Mouse (Mus musculus) left cerebral cortex, adult 2 months (tissue): ENCODE measurements around the gene Ankrd13a. TPM values are rescaled to one million over a fixed set of nuclear protein-coding genes. Genes with fewer than 3 reads are reported as not detected.
"Not testable (repeated sequence)": the region's sequence is repeated elsewhere in the genome, so short reads cannot be mapped to it uniquely, and the experiment has no call there.

Experiments
- DNase-seq, 2 experiments: peaks; one replicate each; pipeline ENCODE4 v3.0.0; 2021 to 2022; ENCODE audit warnings: low spot score in 2 of 2, mixed read lengths in 1 of 2; ENCODE audit errors: extremely low spot score in 1 of 2
- H3K27ac ChIP-seq: fragments of 200-600 bp; 2 replicates; pipeline ENCODE4 v1.8.1; 2022
- H3K4me3 ChIP-seq: fragments of 200-600 bp; 2 replicates; pipeline ENCODE4 v1.8.1; 2022
- CTCF ChIP-seq: fragments of 200-600 bp; IDR thresholded peaks from 2 replicates; pipeline ENCODE4 v1.8.1; 2022; ENCODE audit warnings: antibody characterized with exemption, mild to moderate bottlenecking, moderate library complexity
- intact Hi-C: fragments of 180-260 bp; cut with DNase I; formaldehyde crosslinking; loops from one replicate; pipeline ENCODE4 v1.15.1; 2025
- microRNA-seq, 2 experiments: library from miRNA; unstranded; fragments of <30 nt; microRNA quantifications; one replicate each; pipeline ENCODE4 v1.2.0; 2021
- total RNA-seq, 2 experiments: library from RNA; stranded (reverse); gene quantifications; 2 replicates each; pipeline ENCODE4 v1.2.3; 2021

Gene Ankrd13a
- total RNA-seq, 2 experiments from 2014 or later = 31.0 to 38.8 TPM

DNA sequence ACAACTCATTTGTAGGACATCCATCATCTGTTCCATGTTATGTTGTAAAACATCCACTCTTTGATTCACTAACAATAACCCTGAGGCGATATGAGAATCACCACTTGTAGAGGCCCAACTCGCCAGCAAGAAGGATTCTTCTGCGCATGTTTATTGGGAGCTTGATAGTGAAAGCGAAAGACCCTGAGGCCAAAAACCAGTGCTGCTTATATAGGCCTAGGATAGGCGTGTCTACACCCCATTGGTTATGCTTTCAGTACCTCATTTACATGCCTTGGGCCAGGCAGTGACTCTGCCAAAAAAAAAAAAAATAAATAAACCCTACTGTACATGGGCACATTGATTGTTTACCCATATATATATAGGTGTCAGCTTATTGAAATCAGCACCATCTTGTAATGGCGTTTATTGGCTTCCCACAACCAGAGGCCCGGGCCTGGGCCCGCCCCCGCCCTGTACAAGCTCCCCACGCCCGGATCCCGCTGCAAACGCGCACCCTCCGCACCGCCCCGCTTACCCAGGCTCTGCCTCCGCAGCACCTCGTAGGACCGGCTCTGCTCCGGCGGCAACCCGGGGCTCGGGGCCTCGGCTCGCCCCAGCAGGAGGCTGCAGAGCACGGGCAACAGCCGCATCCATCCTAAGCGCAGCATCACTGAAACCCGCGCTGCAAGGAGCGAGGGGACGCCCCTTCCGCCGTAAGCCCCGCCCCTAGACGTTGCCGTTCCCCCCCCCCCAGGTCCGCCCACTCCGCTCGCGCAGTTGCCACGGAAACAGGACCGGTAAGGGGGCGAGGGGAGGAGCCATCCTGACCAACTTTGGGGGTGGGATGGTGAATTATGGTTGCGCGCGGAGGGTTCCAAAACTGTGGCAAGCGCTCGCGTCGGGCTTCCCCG is 48.6 kb downstream of the Ankrd13a start, which contains the start of gene 1500011B03Rik:
Gene 1500011B03Rik (minus strand): TSS at position 673 of the 893 bp plus-strand sequence.
- H3K27ac ChIP-seq = peak within 1 kb of the TSS; percentile 77
- H3K4me3 ChIP-seq = peak within 1 kb of the TSS; percentile 55
- peak; percentile 78 to 80 for DNase-seq
- intact Hi-C loops = no loop called here
- TF ChIP-seq CTCF = no peak

DNA sequence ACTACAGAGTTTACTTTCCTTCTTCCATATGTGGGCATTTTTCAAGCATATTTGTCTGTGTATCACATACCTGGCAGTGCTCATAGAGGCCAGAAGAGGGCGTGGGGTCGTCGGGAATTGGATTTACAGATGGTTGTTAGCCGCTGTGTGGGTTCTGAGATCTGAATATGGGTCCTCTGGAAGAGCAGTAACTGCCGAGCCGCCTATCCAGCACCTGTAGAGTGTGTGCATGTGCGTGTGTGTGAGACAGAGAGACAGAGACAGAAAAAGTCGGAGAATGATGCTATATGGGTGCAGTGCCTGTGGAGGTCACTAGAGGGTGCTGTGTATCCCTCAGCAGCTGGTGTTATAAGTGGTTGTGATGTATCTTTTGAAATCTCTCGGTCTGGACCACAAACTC is 49.7 kb downstream of the Ankrd13a start:
- no peak for DNase-seq
- intact Hi-C loops = loop anchor here (2.0 kb wide), 1 partner anchor 35 kb away; the partner anchor contains the start of gene Gm9936
- Histone ChIP-seq H3K4me3 (no peak overlapping the region), H3K27ac (no peak overlapping the region)
- TF ChIP-seq CTCF = peak; percentile 81

DNA sequence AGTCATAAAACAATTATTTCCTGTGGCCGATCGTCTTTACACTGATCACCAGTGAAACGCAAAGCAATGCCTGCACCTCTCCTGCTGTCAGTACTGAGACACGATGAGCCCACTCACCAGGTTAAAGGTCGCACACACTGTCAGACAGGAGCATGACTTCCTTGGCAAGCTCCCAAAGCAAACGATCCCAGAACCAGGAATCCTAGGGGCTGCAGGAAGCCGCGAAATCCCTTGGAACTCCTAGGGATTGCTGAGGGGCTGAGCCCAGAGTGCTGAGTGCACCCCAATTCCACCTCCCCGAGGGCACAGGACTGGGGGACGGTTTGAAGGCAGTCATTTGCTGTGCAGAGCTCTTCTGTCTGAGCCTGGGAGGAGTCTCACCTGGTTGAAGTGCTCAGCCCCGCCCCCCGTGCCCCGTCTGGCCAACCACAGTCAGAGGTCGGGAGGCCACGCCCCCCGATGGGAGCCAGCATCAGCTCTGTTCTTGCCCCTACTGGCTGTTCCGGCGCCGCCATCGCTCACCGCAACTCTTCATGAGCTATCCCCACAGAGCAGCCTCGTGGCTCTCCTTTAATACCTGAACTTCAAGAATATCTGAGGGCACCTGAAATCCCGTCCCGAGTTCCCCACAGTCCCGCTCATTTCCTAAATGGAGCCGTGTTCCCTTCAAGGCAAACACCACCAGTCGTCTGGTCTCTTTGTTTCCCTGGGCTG is 51.7 kb downstream of the Ankrd13a start:
- Histone ChIP-seq H3K4me3 (peak overlapping the region; percentile 24; the same call in 1 of the 2 replicates), H3K27ac (no peak overlapping the region)
- TF ChIP-seq CTCF = no peak; the same call in 1 of the 2 replicates
- intact Hi-C loops = loop anchor here (2.0 to 5.0 kb wide), 2 partner anchors 33 to 111 kb away; partner anchors contain the start of gene Gm9936
- DNase-seq = no peak

DNA sequence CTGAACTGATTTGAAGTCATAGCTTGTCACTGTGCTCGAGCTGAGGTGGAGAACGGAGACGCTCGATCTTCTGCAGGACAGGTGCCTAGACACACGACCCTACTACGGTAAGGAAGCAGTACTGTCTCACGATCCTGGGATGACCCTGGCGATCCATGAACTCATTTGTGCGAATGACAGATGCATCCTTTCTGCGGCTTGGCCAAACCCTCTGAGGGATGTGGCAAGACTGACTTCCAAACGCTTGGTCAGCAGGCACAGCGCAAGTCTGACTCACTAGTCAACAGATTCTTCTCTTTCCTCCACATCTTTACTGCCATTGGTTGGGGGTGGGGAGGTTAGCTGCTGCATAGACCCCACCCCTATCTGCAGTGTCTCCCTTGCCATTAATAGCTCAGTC is 53.0 kb downstream of the Ankrd13a start:
- TF ChIP-seq CTCF = no peak
- intact Hi-C loops = loop anchor here (5.0 kb wide), 1 partner anchor 110 kb away; no protein-coding TSS in a partner anchor
- Histone ChIP-seq H3K27ac (no peak overlapping the region), H3K4me3 (no peak overlapping the region)
- no peak for DNase-seq

DNA sequence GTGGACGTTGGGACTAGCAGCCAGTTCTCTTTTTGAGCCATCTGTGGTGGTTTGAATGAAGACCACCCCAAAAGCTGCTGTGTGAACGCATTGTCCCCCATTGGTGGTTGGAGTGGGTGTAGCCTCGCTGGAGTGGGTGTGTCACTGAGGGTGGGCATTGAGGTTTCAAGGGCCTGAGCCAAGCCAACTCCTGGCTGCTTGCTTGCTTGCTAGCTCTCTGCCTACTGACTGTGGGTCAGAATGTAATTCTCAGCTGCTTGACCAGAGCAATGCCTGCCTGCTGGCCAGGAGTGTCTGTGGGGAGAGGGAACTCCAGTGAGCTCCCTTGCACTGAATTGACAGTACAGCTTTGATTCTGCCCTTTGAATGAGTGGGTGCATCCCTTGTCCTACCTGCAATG is 55.3 kb downstream of the Ankrd13a start:
- TF ChIP-seq CTCF = no peak
- intact Hi-C loops = loop anchor here (5.0 kb wide), 1 partner anchor 108 kb away; no protein-coding TSS in a partner anchor

GRCm38 (mm10) chr5:114836886-114837285 is 62.4 kb downstream of the Ankrd13a start:
- intact Hi-C loops = no loop called here
- H3K4me3 ChIP-seq = no peak overlapping the region
- no peak overlapping the region for H3K27ac ChIP-seq
- no peak for TF ChIP-seq CTCF
- DNase-seq = no peak

More for the DNA sequence above, 55.3 kb downstream of the Ankrd13a start:
- Histone ChIP-seq H3K4me3 (no peak overlapping the region), H3K27ac (no peak overlapping the region)
- DNase-seq = no peak

- H3K4me3 ChIP-seq, intact Hi-C loops, H3K27ac ChIP-seq, DNase-seq: not testable (repeated sequence)
Observed at GRCm38 (mm10) chr5:114840481-114840880, 66.0 kb downstream of the Ankrd13a start.

DNA sequence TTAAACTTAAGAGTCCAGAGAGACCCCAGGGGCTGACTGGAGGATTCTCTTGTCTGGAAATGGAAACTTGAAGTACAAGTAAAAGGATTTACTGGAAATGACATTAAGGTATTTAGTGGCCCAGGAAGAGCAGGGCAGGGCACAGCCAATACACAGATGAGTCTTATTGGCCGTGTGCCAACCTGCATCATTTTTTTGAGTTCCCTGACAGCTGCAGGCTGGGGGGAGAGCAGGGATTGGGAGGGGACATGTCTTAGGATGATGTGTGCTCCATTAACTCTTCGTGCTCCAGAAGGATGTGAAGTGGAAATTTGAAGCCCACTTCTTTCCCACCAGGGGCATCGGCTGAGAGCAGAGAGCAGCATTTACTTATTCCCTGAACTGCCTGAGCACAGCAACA is 67.7 kb downstream of the Ankrd13a start:
- DNase-seq, intact Hi-C loops, H3K27ac ChIP-seq, H3K4me3 ChIP-seq: not testable (repeated sequence)

DNA sequence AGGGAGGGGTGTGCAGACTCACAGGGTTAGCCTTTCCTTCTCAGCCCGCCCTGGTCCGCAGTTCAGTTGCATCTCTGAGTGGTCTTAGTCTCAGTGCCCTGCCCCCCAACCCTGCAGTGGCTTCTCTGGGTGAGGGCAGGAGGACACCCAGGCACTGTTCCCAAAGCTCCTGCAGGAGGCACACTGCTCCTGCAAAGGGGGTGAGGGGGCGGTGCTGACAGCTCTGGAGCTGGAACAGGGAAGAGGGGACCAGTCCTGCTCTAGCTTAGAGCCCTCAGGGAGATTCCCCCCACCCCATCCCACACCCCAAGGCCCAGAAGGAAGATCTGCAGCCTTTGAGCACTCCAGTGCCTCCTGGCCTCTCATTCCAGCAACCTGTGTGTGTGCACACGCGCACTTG is 68.2 kb downstream of the Ankrd13a start:
- intact Hi-C loops = no loop called here
- TF ChIP-seq CTCF = no peak
- Histone ChIP-seq H3K4me3 (no peak overlapping the region), H3K27ac (no peak overlapping the region)
- DNase-seq = no peak

- H3K27ac ChIP-seq, H3K4me3 ChIP-seq, intact Hi-C loops, DNase-seq: not testable (repeated sequence)
Observed at GRCm38 (mm10) chr5:114844371-114844770, 69.9 kb downstream of the Ankrd13a start.

- H3K27ac ChIP-seq = no peak overlapping the region
- no peak for TF ChIP-seq CTCF
- intact Hi-C loops = no loop called here
- no peak overlapping the region for H3K4me3 ChIP-seq
- no peak for DNase-seq
Observed at GRCm38 (mm10) chr5:114851565-114852236, 77.2 kb downstream of the Ankrd13a start.

DNA sequence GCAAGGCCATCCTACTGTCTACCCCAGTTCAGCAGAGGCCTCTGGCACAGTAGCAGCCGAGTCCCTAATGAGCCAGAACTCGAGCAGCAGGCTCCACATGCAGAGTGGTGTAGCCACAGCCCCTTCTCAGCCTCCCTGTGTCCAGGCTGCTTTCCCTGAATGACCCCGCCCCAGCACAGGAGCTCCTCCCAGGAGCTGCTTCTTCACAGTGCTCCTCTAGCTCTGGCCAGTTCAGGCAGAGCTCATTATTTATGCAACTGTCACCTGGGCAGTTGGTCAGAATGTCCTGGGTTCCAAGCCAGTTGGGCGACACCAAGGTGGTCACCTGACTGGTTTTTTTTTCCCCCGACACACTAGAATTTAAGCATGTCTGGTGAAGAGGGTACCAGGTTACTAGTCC is 78.9 kb downstream of the Ankrd13a start, which contains the start of gene 4930519G04Rik:
Gene 4930519G04Rik (plus strand): TSS at position 301 of the 400 bp plus-strand sequence.
- intact Hi-C loops, DNase-seq, H3K27ac ChIP-seq, H3K4me3 ChIP-seq: not testable (repeated sequence)

Small RNAs within 50 kb of the gene (microRNA-seq; reads per million reads assigned to microRNA genes)
- 3.1 to 8.0 reads per million in 2 experiments for gene Mir6240

Other genes with a start within 250 kb of the Ankrd13a start
- gene Fam222a, start 206.7 kb upstream of the Ankrd13a start, total RNA-seq = 1 to 10 TPM; 7.9 to 9.0 TPM
- 1 to 10 TPM; 1.8 to 2.2 TPM for gene Trpv4, start 116.3 kb upstream of the Ankrd13a start, total RNA-seq
- 10 to 100 TPM; 21.8 to 22.4 TPM for gene Gltp, start 83.7 kb upstream of the Ankrd13a start, total RNA-seq
- 10 to 100 TPM; 13.9 to 15.6 TPM for gene Tchp, start 66.9 kb upstream of the Ankrd13a start, total RNA-seq
- gene Git2, start 840 bp downstream of the Ankrd13a start, total RNA-seq = 10 to 100 TPM; 42.7 to 43.7 TPM
- gene 1500011B03Rik, start 48.8 kb downstream of the Ankrd13a start, total RNA-seq = 100 to 1,000 TPM; 144 to 161 TPM
- gene 4930519G04Rik, start 79.0 kb downstream of the Ankrd13a start, total RNA-seq = not detected
- gene Gm9936, start 84.0 kb downstream of the Ankrd13a start, total RNA-seq = 1 to 10 TPM; 1.0 to 1.5 TPM
- 1 to 10 TPM; 1.6 to 1.7 TPM for gene Oasl2, start 122.3 kb downstream of the Ankrd13a start, total RNA-seq
- under 1 TPM in 1 of 2 experiments, not detected in 1; 0.81 TPM for gene Oasl1, start 148.6 kb downstream of the Ankrd13a start, total RNA-seq
- gene 2210016L21Rik, start 167.5 kb downstream of the Ankrd13a start, total RNA-seq = 100 to 1,000 TPM; 214 to 229 TPM
- gene Hnf1a, start 196.4 kb downstream of the Ankrd13a start, total RNA-seq = not detected
- 10 to 100 TPM; 85.2 to 87.0 TPM for gene Sppl3, start 236.5 kb downstream of the Ankrd13a start, total RNA-seq